Mouse (Mus musculus): ENCODE data around the gene Cdk14.

GRCm38 (mm10) chr5:4816981-4817380 is 603.1 kb downstream of the Cdk14 start:
- no peak for TF ChIP-seq CTCF (IDR thresholded peaks at IDR 0.05; ENCODE audit: low read depth)
- no peak for TF ChIP-seq EP300 (IDR thresholded peaks at IDR 0.05; ENCODE audit: low read depth)
